Mouse (Mus musculus) heart, adult 2 months (tissue): ENCODE data around the gene Shb. TPM values are rescaled to one million over a fixed set of nuclear protein-coding genes. Genes with fewer than 3 reads are reported as not detected.

Experiments
- DNase-seq, 2 experiments: peaks; one replicate each; pipeline ENCODE4 v3.0.0; 2021
- H3K27ac ChIP-seq: fragments of 200-600 bp; 2 replicates; pipeline ENCODE4 v1.8.1; 2022
- H3K27me3 ChIP-seq: fragments of 200-500 bp; 2 replicates; pipeline ENCODE4 v1.6.1; 2012; ENCODE audit warnings: mild to moderate bottlenecking, low read length, inconsistent platforms, mixed read lengths; ENCODE audit not compliant: control insufficient read depth, insufficient read depth
- H3K36me3 ChIP-seq: fragments of 200-500 bp; 2 replicates; pipeline ENCODE4 v1.6.1; 2012; ENCODE audit warnings: low read length, inconsistent platforms; ENCODE audit not compliant: control insufficient read depth, insufficient read depth
- H3K4me1 ChIP-seq: fragments of 200-500 bp; 2 replicates; pipeline ENCODE4 v1.6.1; 2011; ENCODE audit warnings: low read length; ENCODE audit not compliant: control insufficient read depth, insufficient read depth
- H3K4me3 ChIP-seq: fragments of 200-600 bp; 2 replicates; pipeline ENCODE4 v1.8.1; 2022
- H3K79me2 ChIP-seq: fragments of 200-500 bp; replicated peaks from 2 replicates; pipeline ENCODE4 v1.6.1; 2012; ENCODE audit warnings: mild to moderate bottlenecking, inconsistent platforms, low read length, moderate library complexity, mixed read lengths; ENCODE audit not compliant: control insufficient read depth, insufficient read depth
- H3K9ac ChIP-seq: fragments of 200-500 bp; 2 replicates; pipeline ENCODE4 v1.6.1; 2012; ENCODE audit warnings: low read depth, mild to moderate bottlenecking, control low read depth, inconsistent platforms, low read length, mixed read lengths
- CTCF ChIP-seq: fragments of 200-600 bp; IDR thresholded peaks from 2 replicates; pipeline ENCODE4 v1.8.1; 2022; ENCODE audit warnings: antibody characterized with exemption, mild to moderate bottlenecking, moderate library complexity
- EP300 ChIP-seq: fragments of 200-500 bp; IDR thresholded peaks from 2 replicates; pipeline ENCODE4 v1.6.1; 2011; ENCODE audit warnings: low read depth, low read length, control low read depth; ENCODE audit not compliant: insufficient read depth
- POLR2A ChIP-seq: fragments of 200-500 bp; IDR thresholded peaks from 2 replicates; pipeline ENCODE4 v1.6.1; 2011; ENCODE audit warnings: mild to moderate bottlenecking, low read depth, low read length, control low read depth; ENCODE audit not compliant: insufficient read depth
- WGBS: fragments of 180-500 bp; shearing (Covaris S2); methylation state at CpG from one replicate; pipeline ENCODE4 v1.1.7; 2018; 5-methylcytosine and 5-hydroxymethylcytosine counted together
- intact Hi-C: fragments of 180-260 bp; cut with DNase I; formaldehyde crosslinking; loops from one replicate; pipeline ENCODE4 v1.15.1; 2025
- polyA plus RNA-seq: library from polyadenylated mRNA; depleted of rRNA; stranded (reverse); fragments of >200 nt; gene quantifications from 2 replicates; pipeline ENCODE4 v1.2.3, GENCODE M21; 2012
- total RNA-seq, 2 experiments: library from RNA; stranded (reverse); gene quantifications; 2 replicates each; pipeline ENCODE4 v1.2.3; 2021

Gene Shb
- total and polyA plus RNA-seq, 3 experiments: 19.4 to 43.0 (median 27.2) TPM

- intact Hi-C loops: no loop called here
- H3K36me3 ChIP-seq: no peaks in the 10 kb centered on the region
- no peaks in the 10 kb centered on the region for H3K27me3 ChIP-seq
- no peak for DNase-seq
- WGBS: 78% methylated on average over 9 of the region's 9 CpGs
- TF ChIP-seq EP300: no peak
- TF ChIP-seq POLR2A: no peak
- no peak for TF ChIP-seq CTCF
- peaks cover 8% of the 10 kb centered on the region for H3K4me1 ChIP-seq
- H3K4me3 ChIP-seq: no peak overlapping the region
- no peaks in the 10 kb centered on the region for H3K79me2 ChIP-seq
- no peak overlapping the region for H3K27ac ChIP-seq
- no peak overlapping the region for H3K9ac ChIP-seq
These were observed 72.9 kb downstream of the Shb start for GRCm38 (mm10) chr4:45459375-45459774.

- H3K27me3 ChIP-seq: no peaks in the 10 kb centered on the region
- H3K9ac ChIP-seq: no peak overlapping the region
- H3K4me3 ChIP-seq: no peak overlapping the region
- TF ChIP-seq EP300 (no peak), CTCF (no peak), POLR2A (no peak)
- intact Hi-C loops: no loop called here
- H3K79me2 ChIP-seq: no peaks in the 10 kb centered on the region
- DNase-seq: no peak
- peaks cover 15% of the 10 kb centered on the region for H3K4me1 ChIP-seq
- no peak overlapping the region for H3K27ac ChIP-seq
- WGBS: 95% methylated on average over 2 of the region's 2 CpGs
- no peaks in the 10 kb centered on the region for H3K36me3 ChIP-seq
These were observed 74.7 kb downstream of the Shb start for GRCm38 (mm10) chr4:45457543-45457942.

GRCm38 (mm10) chr4:45455001-45455400 is 77.3 kb downstream of the Shb start:
- Histone ChIP-seq H3K27me3 (no peaks in the 10 kb centered on the region), H3K27ac (no peak overlapping the region), H3K9ac (no peak overlapping the region), H3K4me3 (no peak overlapping the region), H3K36me3 (no peaks in the 10 kb centered on the region), H3K4me1 (peaks cover 18% of the 10 kb centered on the region), H3K79me2 (no peaks in the 10 kb centered on the region)
- 86% methylated on average over 4 of the region's 4 CpGs for WGBS
- no peak for TF ChIP-seq CTCF
- TF ChIP-seq POLR2A: no peak
- TF ChIP-seq EP300: no peak
- intact Hi-C loops: no loop called here
- DNase-seq: no peak

GRCm38 (mm10) chr4:45453271-45453851 is 78.9 kb downstream of the Shb start:
- intact Hi-C loops: no loop called here
- no peak overlapping the region for H3K4me3 ChIP-seq
- no peak overlapping the region for H3K9ac ChIP-seq
- WGBS: 66% methylated on average over 3 of the region's 3 CpGs
- peaks cover 15% of the 10 kb centered on the region for H3K4me1 ChIP-seq
- DNase-seq: no peak
- H3K27me3 ChIP-seq: no peaks in the 10 kb centered on the region
- TF ChIP-seq CTCF (no peak), POLR2A (no peak), EP300 (no peak)
- no peaks in the 10 kb centered on the region for H3K79me2 ChIP-seq
- H3K36me3 ChIP-seq: no peaks in the 10 kb centered on the region
- H3K27ac ChIP-seq: peak overlapping the region; percentile 47

GRCm38 (mm10) chr4:45452569-45453111 is 79.6 kb downstream of the Shb start:
- Histone ChIP-seq H3K36me3 (no peaks in the 10 kb centered on the region), H3K4me1 (peaks cover 15% of the 10 kb centered on the region), H3K27me3 (no peaks in the 10 kb centered on the region), H3K79me2 (no peaks in the 10 kb centered on the region), H3K27ac (peak overlapping the region; percentile 47), H3K9ac (no peak overlapping the region), H3K4me3 (peak overlapping the region; percentile 20; the same call in 1 of the 2 replicates)
- TF ChIP-seq POLR2A (no peak), CTCF (no peak), EP300 (no peak)
- intact Hi-C loops: loop anchor here (1.0 kb wide), 1 partner anchor 16 kb away; no protein-coding TSS in a partner anchor
- peak; percentile 63 to 80 for DNase-seq
- 41% methylated on average over 7 of the region's 7 CpGs for WGBS

- H3K4me1 ChIP-seq: peaks cover 15% of the 10 kb centered on the region
- TF ChIP-seq CTCF (no peak), EP300 (no peak), POLR2A (no peak)
- no peak overlapping the region for H3K9ac ChIP-seq
- intact Hi-C loops: no loop called here
- H3K27ac ChIP-seq: no peak overlapping the region
- no peak overlapping the region for H3K4me3 ChIP-seq
- 88% methylated on average over 5 of the region's 5 CpGs for WGBS
- DNase-seq: no peak
- no peaks in the 10 kb centered on the region for H3K36me3 ChIP-seq
- no peaks in the 10 kb centered on the region for H3K27me3 ChIP-seq
- no peaks in the 10 kb centered on the region; the same call in 1 of the 2 replicates for H3K79me2 ChIP-seq
These were observed 83.3 kb downstream of the Shb start for GRCm38 (mm10) chr4:45449012-45449411.
